Mouse (Mus musculus) adrenal gland, adult (tissue): Measurements from ENCODE around the gene Gja3.
"Not testable (repeated sequence)": the region's sequence is repeated elsewhere in the genome, so short reads cannot be mapped to it uniquely, and the experiment has no call there.

ENCODE experiments used
- DNase-seq, 2 experiments: peaks; one replicate each; pipeline ENCODE4 v3.0.0; 2022 to 2023; ENCODE audit warnings: low spot score in 1 of 2; ENCODE audit not compliant: inconsistent age in 2 of 2

The Gja3 gene

GRCm38 (mm10) chr14:57034926-57035498, 22.9 kb downstream of the Gja3 start:
- no peak for DNase-seq

DNA sequence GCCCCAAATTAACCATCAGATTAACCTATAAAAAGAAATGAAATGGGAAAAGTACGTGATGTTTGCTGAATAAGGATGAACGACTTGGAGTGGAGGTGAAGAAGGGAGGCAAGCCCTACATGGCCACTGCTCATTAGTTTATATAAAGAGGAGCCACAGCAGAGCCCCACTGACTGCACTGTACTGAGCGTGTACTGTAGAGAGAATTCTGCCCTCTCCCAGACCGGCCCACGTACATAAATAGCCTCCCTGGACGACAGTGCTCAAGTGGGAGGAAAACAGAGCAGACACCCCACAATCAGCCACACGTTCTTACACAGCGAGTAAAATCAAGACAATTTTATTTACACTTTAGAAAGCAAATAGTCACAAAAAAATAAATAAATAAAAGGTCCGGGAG, 23.8 kb downstream of the Gja3 start:
- no peak for DNase-seq

GRCm38 (mm10) chr14:57032850-57033249, 25.1 kb downstream of the Gja3 start:
- DNase-seq: no peak

GRCm38 (mm10) chr14:57018436-57018835, 39.5 kb downstream of the Gja3 start:
- DNase-seq: no peak

DNA sequence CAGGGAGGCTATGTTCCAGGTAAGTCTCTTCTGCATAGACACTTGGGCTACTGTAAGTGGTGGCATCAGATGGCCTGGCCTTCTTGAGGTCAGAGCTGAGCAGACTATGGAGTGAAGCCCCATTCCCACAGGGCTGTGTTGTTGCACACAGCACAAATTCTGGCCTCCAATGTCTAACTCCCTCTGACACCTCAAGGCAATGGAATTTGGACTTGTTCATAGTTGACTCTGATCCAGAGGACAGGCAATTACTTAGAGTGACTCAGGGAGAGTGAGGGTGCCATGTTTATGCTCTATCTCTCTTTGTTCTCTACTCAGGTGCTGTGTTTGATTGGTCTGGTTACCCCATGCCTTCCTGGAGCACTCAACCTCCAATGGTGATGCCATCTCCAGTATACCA, 41.1 kb downstream of the Gja3 start:
- not testable (repeated sequence) for DNase-seq

GRCm38 (mm10) chr14:56988621-56989020, 69.3 kb downstream of the Gja3 start:
- no peak for DNase-seq
